ENCODE assay signal across 38 mouse cellular contexts in genomic region chr15:98774096-98774495, GRCm38 (mm10). TPM values are rescaled to one million over a fixed set of nuclear protein-coding genes. Genes with fewer than 3 reads are reported as not detected.
A peak's percentile ranks its signal among the peaks of the same experiment; 100 is the strongest.
DNase-seq lines count a peak whose midpoint lies in the region; ATAC-seq and TF ChIP-seq lines count a peak whose summit lies in the region.
"Had no signal": no experiment of that assay in that cellular context is flagged by ENCODE, and none has a peak within 500 bp of the region (broad histone marks: within the 10 kb centered on the region; RNA-seq: fewer than 3 reads in every experiment).

No protein-coding gene starts in this region.

- ATAC-seq in forebrain, embryonic 11.5 days (replicated peaks; ENCODE audit: low FRiP score): no peak
- no peak for ATAC-seq in forebrain, embryonic 13.5 days
- no peak for ATAC-seq in hindbrain, embryonic 11.5 days (ENCODE audit: low FRiP score)
- ATAC-seq in hindbrain, postnatal 0 days: no peak
- ATAC-seq in megakaryocyte, adult 5-6 weeks (ENCODE audit: poor library complexity, severe bottlenecking): no peak
- ATAC-seq: CD4-positive, CD25-positive, alpha-beta regulatory T cell, adult 4 months; inflammation-experienced regulatory T-cells, adult 6 months; midbrain, embryonic 15.5 days had no signal

- DNase-seq in forebrain, embryonic 11.5 days (ENCODE audit: low spot score): peak; percentile 52
- peak; percentile 20 for DNase-seq in hindbrain, embryonic 11.5 days (ENCODE audit: low spot score)
- DNase-seq in hindbrain, postnatal 0 days (ENCODE audit: low spot score): no peak
- peak; percentile 32 for DNase-seq in NIH3T3 (ENCODE audit: low read depth)
- DNase-seq in right cerebral cortex, postnatal 14 days: no peak
- DNase-seq: adrenal gland, adult 8-10 months; cerebellum, adult 2 months; cerebellum, postnatal 14 days; gastrocnemius, postnatal 14 days; heart, postnatal 14 days; kidney, adult 11 months; kidney, postnatal 36 days; liver, embryonic 13.5 days; lung, adult 2 months; lung, postnatal 36 days; thymus, postnatal 4 days had no signal

- H3K4me3 ChIP-seq in forebrain, embryonic 11.5 days (ENCODE audit: low read depth, low read length): no peak overlapping the region
- no peak overlapping the region for H3K4me3 ChIP-seq in forebrain, embryonic 13.5 days
- no peak overlapping the region for H3K4me3 ChIP-seq in hindbrain, embryonic 11.5 days (ENCODE audit: low read depth, low read length)
- no peak overlapping the region for H3K4me3 ChIP-seq in hindbrain, postnatal 0 days (ENCODE audit: low read length)
- peak overlapping the region; percentile 30 for H3K4me3 ChIP-seq in megakaryocyte, embryonic 14.5 days (replicated peaks)
- H3K4me3 ChIP-seq: forebrain, embryonic 12.5 days; heart, embryonic 10.5 days; layer of hippocampus, adult 2 months; limb, embryonic 15.5 days; liver, embryonic 13.5 days; midbrain, embryonic 15.5 days; myocyte; neural tube, embryonic 13.5 days had no signal

- H3K9me3 ChIP-seq in forebrain, embryonic 11.5 days (ENCODE audit: control insufficient read depth, low read length): no peaks in the 10 kb centered on the region
- H3K9me3 ChIP-seq in forebrain, embryonic 13.5 days (replicated peaks): no peaks in the 10 kb centered on the region
- no peaks in the 10 kb centered on the region for H3K9me3 ChIP-seq in hindbrain, embryonic 11.5 days (ENCODE audit: control insufficient read depth, low read length)
- H3K9me3 ChIP-seq in hindbrain, postnatal 0 days (ENCODE audit: low read length): no peaks in the 10 kb centered on the region
- H3K9me3 ChIP-seq in megakaryocyte, embryonic 14.5 days: no peaks in the 10 kb centered on the region
- H3K9me3 ChIP-seq: forebrain, embryonic 12.5 days; heart, embryonic 10.5 days; limb, embryonic 15.5 days; liver, embryonic 13.5 days; midbrain, embryonic 15.5 days; neural tube, embryonic 13.5 days had no signal

- H3K4me1 ChIP-seq in forebrain, embryonic 11.5 days (replicated peaks; ENCODE audit: control insufficient read depth, insufficient read depth, low read length): peaks cover 13% of the 10 kb centered on the region
- peaks cover 37% of the 10 kb centered on the region for H3K4me1 ChIP-seq in forebrain, embryonic 13.5 days
- H3K4me1 ChIP-seq in hindbrain, embryonic 11.5 days (replicated peaks; ENCODE audit: control insufficient read depth, insufficient read depth, low read length): peaks cover 20% of the 10 kb centered on the region
- H3K4me1 ChIP-seq in hindbrain, postnatal 0 days (ENCODE audit: insufficient read depth, low read length): peaks cover 12% of the 10 kb centered on the region; the same call in 1 of the 2 replicates
- peaks cover 50% of the 10 kb centered on the region for H3K4me1 ChIP-seq in megakaryocyte, embryonic 14.5 days

- H3K4me2 ChIP-seq in forebrain, embryonic 11.5 days (ENCODE audit: low read depth, low read length, severe bottlenecking): no peak overlapping the region
- H3K4me2 ChIP-seq in forebrain, embryonic 13.5 days: no peak overlapping the region
- no peak overlapping the region for H3K4me2 ChIP-seq in hindbrain, embryonic 11.5 days (replicated peaks; ENCODE audit: low read depth, low read length)
- H3K4me2 ChIP-seq in hindbrain, postnatal 0 days (ENCODE audit: low read depth, low read length): no peak overlapping the region
- H3K4me2 ChIP-seq: forebrain, embryonic 12.5 days; hindbrain, embryonic 14.5 days; limb, embryonic 15.5 days; liver, embryonic 13.5 days; midbrain, embryonic 15.5 days; neural tube, embryonic 13.5 days had no signal

- WGBS in forebrain, embryonic 11.5 days: 3% methylated on average over 15 of the region's 15 CpGs
- WGBS in forebrain, embryonic 13.5 days: 2% methylated on average over 14 of the region's 15 CpGs
- WGBS in hindbrain, embryonic 11.5 days: 5% methylated on average over 15 of the region's 15 CpGs
- WGBS in hindbrain, postnatal 0 days: 15% methylated on average over 15 of the region's 15 CpGs

- H3K9ac ChIP-seq in forebrain, embryonic 11.5 days (ENCODE audit: low read length): no peak overlapping the region
- H3K9ac ChIP-seq in forebrain, embryonic 13.5 days: no peak overlapping the region
- no peak overlapping the region for H3K9ac ChIP-seq in hindbrain, embryonic 11.5 days (ENCODE audit: low read depth, low read length)
- no peak overlapping the region for H3K9ac ChIP-seq in hindbrain, postnatal 0 days (replicated peaks; ENCODE audit: low read length)
- H3K9ac ChIP-seq: forebrain, embryonic 12.5 days; hindbrain, embryonic 14.5 days; limb, embryonic 15.5 days; liver, embryonic 13.5 days; midbrain, embryonic 15.5 days; neural tube, embryonic 13.5 days had no signal

- H3K27me3 ChIP-seq in forebrain, embryonic 11.5 days (ENCODE audit: control insufficient read depth, insufficient read depth, low read length): peaks cover 97% of the 10 kb centered on the region
- peaks cover 100% of the 10 kb centered on the region for H3K27me3 ChIP-seq in forebrain, embryonic 13.5 days
- peaks cover 92% of the 10 kb centered on the region for H3K27me3 ChIP-seq in hindbrain, embryonic 11.5 days (ENCODE audit: control insufficient read depth, insufficient read depth, low read length)
- H3K27me3 ChIP-seq in hindbrain, postnatal 0 days (ENCODE audit: insufficient read depth, low read length): peaks cover 55% of the 10 kb centered on the region
- peaks cover 93% of the 10 kb centered on the region for H3K27me3 ChIP-seq in megakaryocyte, embryonic 14.5 days (replicated peaks)

- TF ChIP-seq CTCF in hindbrain, postnatal 0 days (IDR thresholded peaks at IDR 0.05; ENCODE audit: low read depth): no peak

- H3K27ac ChIP-seq in forebrain, embryonic 11.5 days (ENCODE audit: low read depth, low read length): no peak overlapping the region
- H3K27ac ChIP-seq in forebrain, embryonic 13.5 days: no peak overlapping the region
- no peak overlapping the region for H3K27ac ChIP-seq in hindbrain, embryonic 11.5 days (ENCODE audit: low read depth, low read length)
- no peak overlapping the region for H3K27ac ChIP-seq in hindbrain, postnatal 0 days
- H3K27ac ChIP-seq: forebrain, embryonic 12.5 days; heart, embryonic 10.5 days; hindbrain, embryonic 14.5 days; layer of hippocampus, adult 2 months; limb, embryonic 15.5 days; liver, embryonic 13.5 days; midbrain, embryonic 15.5 days; neural tube, embryonic 13.5 days had no signal

- H3K36me3 ChIP-seq in forebrain, embryonic 11.5 days (ENCODE audit: control insufficient read depth, insufficient read depth, low read length): no peaks in the 10 kb centered on the region
- H3K36me3 ChIP-seq in forebrain, embryonic 13.5 days (ENCODE audit: poor library complexity, severe bottlenecking): no peaks in the 10 kb centered on the region
- H3K36me3 ChIP-seq in hindbrain, embryonic 11.5 days (ENCODE audit: control insufficient read depth, insufficient read depth, low read length): no peaks in the 10 kb centered on the region
- no peaks in the 10 kb centered on the region for H3K36me3 ChIP-seq in hindbrain, postnatal 0 days (ENCODE audit: insufficient read depth, low read length)
- no peaks in the 10 kb centered on the region for H3K36me3 ChIP-seq in megakaryocyte, embryonic 14.5 days (replicated peaks; ENCODE audit: low read length)
- H3K36me3 ChIP-seq: forebrain, embryonic 12.5 days; heart, embryonic 10.5 days; limb, embryonic 15.5 days; liver, embryonic 13.5 days; midbrain, embryonic 15.5 days; neural tube, embryonic 13.5 days had no signal

RNA-seq across cellular contexts. Expression of gene Wnt10b, which starts 3.9 kb away (rescaled TPM):
- 0.41 and 0.43 TPM in 2 replicates for polyA plus RNA-seq in forebrain, embryonic 11.5 days (2014; fragmentation: Nextera tagmentation; extraction: Ambion mirVana)
- polyA plus RNA-seq in forebrain, embryonic 13.5 days (2015; fragmentation: Nextera tagmentation; extraction: Ambion mirVana): not detected in 2 replicates
- 0.54 and 0.57 TPM in 2 replicates for polyA plus RNA-seq in hindbrain, embryonic 11.5 days (2014; fragmentation: Nextera tagmentation; extraction: Ambion mirVana)
- total RNA-seq in hindbrain, postnatal 0 days (2014; rRNA removed): 1.4 and 4.5 TPM in 2 replicates
- polyA plus RNA-seq in hindbrain, postnatal 0 days (2015; fragmentation: Nextera tagmentation; extraction: Ambion mirVana): 0.29 TPM in 1 of 2 replicates, not detected in the other
- polyA plus RNA-seq in megakaryocyte, embryonic 14.5 days (2012; ENCODE audit: insufficient read depth, low replicate concordance): not detected in 2 replicates
- 0.04 and 0.34 TPM in 2 replicates for total RNA-seq in megakaryocyte, adult 5-6 weeks (2015)
- not detected in 2 replicates for total RNA-seq in megakaryocyte, adult 5-6 weeks (2017)
- total RNA-seq: megakaryocyte-erythroid progenitor cell, adult 5-6 weeks had no signal
- polyA plus RNA-seq: CD4-positive, CD25-positive, alpha-beta regulatory T cell, adult 4 months; hindbrain, embryonic 14.5 days; kidney, embryonic 14.5 days; liver, embryonic 13.5 days; midbrain, embryonic 15.5 days; neural tube, embryonic 13.5 days; stomach, embryonic 14.5 days had no signal

RNA-seq across cellular contexts. Expression of gene Arf3, which starts 11.1 kb away (rescaled TPM):
- polyA plus RNA-seq in forebrain, embryonic 11.5 days (2014; fragmentation: Nextera tagmentation; extraction: Ambion mirVana): 38.1 and 41.4 TPM in 2 replicates
- 49.2 and 55.1 TPM in 2 replicates for polyA plus RNA-seq in forebrain, embryonic 13.5 days (2015; fragmentation: Nextera tagmentation; extraction: Ambion mirVana)
- polyA plus RNA-seq in hindbrain, embryonic 11.5 days (2014; fragmentation: Nextera tagmentation; extraction: Ambion mirVana): 32.3 and 33.2 TPM in 2 replicates
- total RNA-seq in hindbrain, postnatal 0 days (2014; rRNA removed): 127 TPM in 2 replicates
- 80.7 and 92.9 TPM in 2 replicates for polyA plus RNA-seq in hindbrain, postnatal 0 days (2015; fragmentation: Nextera tagmentation; extraction: Ambion mirVana)
- polyA plus RNA-seq in megakaryocyte, embryonic 14.5 days (2012; ENCODE audit: insufficient read depth, low replicate concordance): 7.0 and 17.8 TPM in 2 replicates
- 28.3 and 35.9 TPM in 2 replicates for total RNA-seq in megakaryocyte, adult 5-6 weeks (2015)
- total RNA-seq in megakaryocyte, adult 5-6 weeks (2017): 33.8 and 37.8 TPM in 2 replicates

RNA-seq across cellular contexts. Expression of gene Wnt1, which starts 15.6 kb away (rescaled TPM):
- polyA plus RNA-seq in forebrain, embryonic 11.5 days (2014; fragmentation: Nextera tagmentation; extraction: Ambion mirVana): 0.47 and 0.68 TPM in 2 replicates
- polyA plus RNA-seq in forebrain, embryonic 13.5 days (2015; fragmentation: Nextera tagmentation; extraction: Ambion mirVana): not detected in 2 replicates
- 8.0 and 9.5 TPM in 2 replicates for polyA plus RNA-seq in hindbrain, embryonic 11.5 days (2014; fragmentation: Nextera tagmentation; extraction: Ambion mirVana)
- 0.05 TPM in 1 of 2 replicates, not detected in the other for total RNA-seq in hindbrain, postnatal 0 days (2014; rRNA removed)
- polyA plus RNA-seq in hindbrain, postnatal 0 days (2015; fragmentation: Nextera tagmentation; extraction: Ambion mirVana): 0.52 and 0.59 TPM in 2 replicates
- not detected in 2 replicates for polyA plus RNA-seq in megakaryocyte, embryonic 14.5 days (2012; ENCODE audit: insufficient read depth, low replicate concordance)
- not detected in 2 replicates for total RNA-seq in megakaryocyte, adult 5-6 weeks (2015)
- not detected in 2 replicates for total RNA-seq in megakaryocyte, adult 5-6 weeks (2017)
- total RNA-seq: adrenal gland, adult 8-10 months; adrenal gland, postnatal 4 days; granulocyte monocyte progenitor cell, adult 5-6 weeks; heart, postnatal 14 days; layer of hippocampus, adult 2 months; layer of hippocampus, postnatal 14 days; left cerebral cortex, postnatal 36 days; megakaryocyte-erythroid progenitor cell, adult 5-6 weeks had no signal
- polyA plus RNA-seq: CD4-positive, CD25-positive, alpha-beta regulatory T cell, adult 4 months; cerebellum, adult 2 months; heart, embryonic 10.5 days; kidney, embryonic 14.5 days; liver, embryonic 13.5 days; lung, adult 2 months; small intestine, adult 2 months; stomach, embryonic 14.5 days; thymus, postnatal 0 days had no signal

RNA-seq across cellular contexts. Expression of gene Ddn, which starts 35.2 kb away (rescaled TPM):
- polyA plus RNA-seq in forebrain, embryonic 11.5 days (2014; fragmentation: Nextera tagmentation; extraction: Ambion mirVana): not detected in 2 replicates
- 0.05 and 0.15 TPM in 2 replicates for polyA plus RNA-seq in forebrain, embryonic 13.5 days (2015; fragmentation: Nextera tagmentation; extraction: Ambion mirVana)
- polyA plus RNA-seq in hindbrain, embryonic 11.5 days (2014; fragmentation: Nextera tagmentation; extraction: Ambion mirVana): 0.35 and 0.60 TPM in 2 replicates
- 2.7 and 6.5 TPM in 2 replicates for total RNA-seq in hindbrain, postnatal 0 days (2014; rRNA removed)
- polyA plus RNA-seq in hindbrain, postnatal 0 days (2015; fragmentation: Nextera tagmentation; extraction: Ambion mirVana): 0.45 and 0.64 TPM in 2 replicates
- polyA plus RNA-seq in megakaryocyte, embryonic 14.5 days (2012; ENCODE audit: insufficient read depth, low replicate concordance): 0.32 and 0.73 TPM in 2 replicates
- not detected in 2 replicates for total RNA-seq in megakaryocyte, adult 5-6 weeks (2015)
- 0.15 and 0.16 TPM in 2 replicates for total RNA-seq in megakaryocyte, adult 5-6 weeks (2017)
- total RNA-seq: granulocyte monocyte progenitor cell, adult 5-6 weeks; megakaryocyte-erythroid progenitor cell, adult 5-6 weeks had no signal
- polyA plus RNA-seq: CD4-positive, CD25-positive, alpha-beta regulatory T cell, adult 4 months; forebrain, embryonic 12.5 days; heart, embryonic 10.5 days; inflammation-experienced regulatory T-cells, adult 6 months; liver, embryonic 13.5 days; small intestine, adult 2 months; stomach, embryonic 14.5 days had no signal

RNA-seq across cellular contexts. Expression of gene Fkbp11, which starts 46.1 kb away (rescaled TPM):
- 6.1 and 6.7 TPM in 2 replicates for polyA plus RNA-seq in forebrain, embryonic 11.5 days (2014; fragmentation: Nextera tagmentation; extraction: Ambion mirVana)
- polyA plus RNA-seq in forebrain, embryonic 13.5 days (2015; fragmentation: Nextera tagmentation; extraction: Ambion mirVana): 3.0 and 4.9 TPM in 2 replicates
- polyA plus RNA-seq in hindbrain, embryonic 11.5 days (2014; fragmentation: Nextera tagmentation; extraction: Ambion mirVana): 13.0 and 15.5 TPM in 2 replicates
- 6.4 and 10.6 TPM in 2 replicates for total RNA-seq in hindbrain, postnatal 0 days (2014; rRNA removed)
- polyA plus RNA-seq in hindbrain, postnatal 0 days (2015; fragmentation: Nextera tagmentation; extraction: Ambion mirVana): 5.0 and 6.6 TPM in 2 replicates
- polyA plus RNA-seq in megakaryocyte, embryonic 14.5 days (2012; ENCODE audit: insufficient read depth, low replicate concordance): 9.6 and 18.2 TPM in 2 replicates
- 0.40 TPM in 1 of 2 replicates, not detected in the other for total RNA-seq in megakaryocyte, adult 5-6 weeks (2015)
- total RNA-seq in megakaryocyte, adult 5-6 weeks (2017): 0.33 and 1.4 TPM in 2 replicates

Comparison
In these comparisons a context has a peak if more than half of its experiments do, and no peak if none do; other contexts are left out.
1. DNase-seq: peak in forebrain, embryonic 11.5 days (single experiment), hindbrain, embryonic 11.5 days (single experiment) and NIH3T3 (single experiment); none in hindbrain, postnatal 0 days (single experiment) and right cerebral cortex, postnatal 14 days (single experiment).